Mouse (Mus musculus): ENCODE measurements around the gene Gpr55. TPM values are rescaled to one million over a fixed set of nuclear protein-coding genes. Genes with fewer than 3 reads are reported as not detected.

The Gpr55 gene
- polyA plus RNA-seq, 1 experiment from 2014 or later, result not detected

GRCm38 (mm10) chr1:85900521-85901333 lies 60.1 kb downstream of the Gpr55 start:
- Histone ChIP-seq H3K4me3 (ENCODE audit: low read depth, low read length) (no peak overlapping the region), H3K4me1 (ENCODE audit: control insufficient read depth, insufficient read depth, low read length) (peaks cover 76% of the 10 kb centered on the region), H3K27ac (ENCODE audit: low read depth, low read length) (peak overlapping the region; percentile 47; the same call in 1 of the 2 replicates), H3K9me3 (replicated peaks; ENCODE audit: control insufficient read depth, low read length) (no peaks in the 10 kb centered on the region), H3K36me3 (ENCODE audit: control insufficient read depth, insufficient read depth, low read length) (peaks cover 21% of the 10 kb centered on the region), H3K9ac (ENCODE audit: low read depth, low read length) (no peak overlapping the region), H3K4me2 (peak overlapping the region; percentile 2), H3K27me3 (ENCODE audit: control insufficient read depth, insufficient read depth, low read length) (no peaks in the 10 kb centered on the region)
- ATAC-seq (replicated peaks; ENCODE audit: insufficient number of reproducible peaks, low FRiP score, low TSS enrichment), result no peak
- 43% methylated on average over 7 of the region's 7 CpGs for WGBS (ENCODE audit: insufficient replicate concordance)

- no peak overlapping the region for H3K4me2 ChIP-seq
- ATAC-seq (replicated peaks; ENCODE audit: insufficient number of reproducible peaks, low FRiP score, low TSS enrichment), result no peak
- H3K27ac ChIP-seq (ENCODE audit: low read depth, low read length), result 0 out of 2 replicates have a peak overlapping the region, but pooled peaks have one; percentile 22
These were observed 61.4 kb downstream of the Gpr55 start for GRCm38 (mm10) chr1:85899388-85899761.

GRCm38 (mm10) chr1:85898761-85899387 lies 61.9 kb downstream of the Gpr55 start:
- peak overlapping the region; percentile 39; the same call in 1 of the 2 replicates for H3K4me2 ChIP-seq
- WGBS (ENCODE audit: insufficient replicate concordance), result 58% methylated on average over 12 of the region's 12 CpGs
- H3K27ac ChIP-seq (ENCODE audit: low read depth, low read length), result no peak overlapping the region

More at GRCm38 (mm10) chr1:85899388-85899761, 61.4 kb downstream of the Gpr55 start:
- no peak overlapping the region for H3K4me3 ChIP-seq (ENCODE audit: low read depth, low read length)
- peaks cover 9% of the 10 kb centered on the region for H3K36me3 ChIP-seq (ENCODE audit: control insufficient read depth, insufficient read depth, low read length)
- H3K9ac ChIP-seq (ENCODE audit: low read depth, low read length), result no peak overlapping the region
- H3K27me3 ChIP-seq (ENCODE audit: control insufficient read depth, insufficient read depth, low read length), result no peaks in the 10 kb centered on the region
- H3K9me3 ChIP-seq (replicated peaks; ENCODE audit: control insufficient read depth, low read length), result no peaks in the 10 kb centered on the region
- H3K4me1 ChIP-seq (ENCODE audit: control insufficient read depth, insufficient read depth, low read length), result peaks cover 71% of the 10 kb centered on the region

GRCm38 (mm10) chr1:85897901-85898760 lies 62.7 kb downstream of the Gpr55 start:
- ATAC-seq (replicated peaks; ENCODE audit: insufficient number of reproducible peaks, low FRiP score, low TSS enrichment), result no peak
- no peak overlapping the region for H3K4me3 ChIP-seq (ENCODE audit: low read depth, low read length)
- 35% methylated on average over 8 of the region's 8 CpGs for WGBS (ENCODE audit: insufficient replicate concordance)
- 0 out of 2 replicates have a peak overlapping the region, but pooled peaks have one; percentile 5 for H3K9ac ChIP-seq (ENCODE audit: low read depth, low read length)
- no peaks in the 10 kb centered on the region for H3K9me3 ChIP-seq (replicated peaks; ENCODE audit: control insufficient read depth, low read length)
- H3K4me1 ChIP-seq (ENCODE audit: control insufficient read depth, insufficient read depth, low read length), result peaks cover 71% of the 10 kb centered on the region
- 0 out of 2 replicates have a peak overlapping the region, but pooled peaks have one; percentile 35 for H3K27ac ChIP-seq (ENCODE audit: low read depth, low read length)
- no peaks in the 10 kb centered on the region; the same call in 1 of the 2 replicates for H3K36me3 ChIP-seq (ENCODE audit: control insufficient read depth, insufficient read depth, low read length)
- peak overlapping the region; percentile 39 for H3K4me2 ChIP-seq
- H3K27me3 ChIP-seq (ENCODE audit: control insufficient read depth, insufficient read depth, low read length), result no peaks in the 10 kb centered on the region

More at GRCm38 (mm10) chr1:85898761-85899387, 61.9 kb downstream of the Gpr55 start:
- H3K9ac ChIP-seq (ENCODE audit: low read depth, low read length), result 0 out of 2 replicates have a peak overlapping the region, but pooled peaks have one; percentile 5
- ATAC-seq (replicated peaks; ENCODE audit: insufficient number of reproducible peaks, low FRiP score, low TSS enrichment), result no peak
- peaks cover 5% of the 10 kb centered on the region for H3K36me3 ChIP-seq (ENCODE audit: control insufficient read depth, insufficient read depth, low read length)
- no peaks in the 10 kb centered on the region for H3K27me3 ChIP-seq (ENCODE audit: control insufficient read depth, insufficient read depth, low read length)
- H3K4me1 ChIP-seq (ENCODE audit: control insufficient read depth, insufficient read depth, low read length), result peaks cover 71% of the 10 kb centered on the region
- no peaks in the 10 kb centered on the region for H3K9me3 ChIP-seq (replicated peaks; ENCODE audit: control insufficient read depth, low read length)
- no peak overlapping the region for H3K4me3 ChIP-seq (ENCODE audit: low read depth, low read length)

- Histone ChIP-seq H3K27me3 (ENCODE audit: control insufficient read depth, insufficient read depth, low read length) (no peaks in the 10 kb centered on the region), H3K9me3 (replicated peaks; ENCODE audit: control insufficient read depth, low read length) (no peaks in the 10 kb centered on the region), H3K9ac (ENCODE audit: low read depth, low read length) (peak overlapping the region; percentile 52; the same call in 1 of the 2 replicates), H3K36me3 (ENCODE audit: control insufficient read depth, insufficient read depth, low read length) (no peaks in the 10 kb centered on the region; the same call in 1 of the 2 replicates), H3K27ac (ENCODE audit: low read depth, low read length) (peak overlapping the region; percentile 41), H3K4me3 (ENCODE audit: low read depth, low read length) (0 out of 2 replicates have a peak overlapping the region, but pooled peaks have one; percentile 12), H3K4me1 (ENCODE audit: control insufficient read depth, insufficient read depth, low read length) (peaks cover 60% of the 10 kb centered on the region), H3K4me2 (peak overlapping the region; percentile 87)
- 51% methylated on average over 12 of the region's 12 CpGs for WGBS (ENCODE audit: insufficient replicate concordance)
- no peak for ATAC-seq (replicated peaks; ENCODE audit: insufficient number of reproducible peaks, low FRiP score, low TSS enrichment)
These were observed 63.8 kb downstream of the Gpr55 start for GRCm38 (mm10) chr1:85896781-85897700.

- H3K36me3 ChIP-seq (ENCODE audit: control insufficient read depth, insufficient read depth, low read length), result no peaks in the 10 kb centered on the region; the same call in 1 of the 2 replicates
- ATAC-seq (replicated peaks; ENCODE audit: insufficient number of reproducible peaks, low FRiP score, low TSS enrichment), result no peak
- H3K4me1 ChIP-seq (ENCODE audit: control insufficient read depth, insufficient read depth, low read length), result peaks cover 51% of the 10 kb centered on the region
- H3K4me2 ChIP-seq, result peak overlapping the region; percentile 87
- H3K27me3 ChIP-seq (ENCODE audit: control insufficient read depth, insufficient read depth, low read length), result no peaks in the 10 kb centered on the region
- peak overlapping the region; percentile 41; the same call in 1 of the 2 replicates for H3K27ac ChIP-seq (ENCODE audit: low read depth, low read length)
- peak overlapping the region; percentile 84 for H3K9ac ChIP-seq (ENCODE audit: low read depth, low read length)
- WGBS (ENCODE audit: insufficient replicate concordance), result 76% methylated on average over 5 of the region's 5 CpGs
- H3K4me3 ChIP-seq (ENCODE audit: low read depth, low read length), result peak overlapping the region; percentile 87
- H3K9me3 ChIP-seq (replicated peaks; ENCODE audit: control insufficient read depth, low read length), result no peaks in the 10 kb centered on the region
These were observed 64.7 kb downstream of the Gpr55 start for GRCm38 (mm10) chr1:85896110-85896509.

- peak; percentile 48 for ATAC-seq (replicated peaks; ENCODE audit: insufficient number of reproducible peaks, low FRiP score, low TSS enrichment)
- H3K36me3 ChIP-seq (ENCODE audit: control insufficient read depth, insufficient read depth, low read length), result no peaks in the 10 kb centered on the region; the same call in 1 of the 2 replicates
- H3K9me3 ChIP-seq (replicated peaks; ENCODE audit: control insufficient read depth, low read length), result no peaks in the 10 kb centered on the region
- peak overlapping the region; percentile 84 for H3K9ac ChIP-seq (ENCODE audit: low read depth, low read length)
- WGBS (ENCODE audit: insufficient replicate concordance), result 3% methylated on average over 15 of the region's 15 CpGs
- peak overlapping the region; percentile 90 for H3K27ac ChIP-seq (ENCODE audit: low read depth, low read length)
- no peaks in the 10 kb centered on the region for H3K27me3 ChIP-seq (ENCODE audit: control insufficient read depth, insufficient read depth, low read length)
- peak overlapping the region; percentile 87 for H3K4me3 ChIP-seq (ENCODE audit: low read depth, low read length)
- H3K4me2 ChIP-seq, result peak overlapping the region; percentile 87
- peaks cover 44% of the 10 kb centered on the region for H3K4me1 ChIP-seq (ENCODE audit: control insufficient read depth, insufficient read depth, low read length)
These were observed 65.4 kb downstream of the Gpr55 start for GRCm38 (mm10) chr1:85895391-85895837.

All from heart, embryonic 11.5 days (tissue).